Mouse (Mus musculus): ENCODE measurements at regions not wholly inside any gene's neighbourhood (a gene's known extent, or its start where the extent isn't known, plus 50 kb on each side); places are given as distances from the start of the nearest gene placed in this dataset.
A peak's percentile ranks its signal among the peaks of the same experiment; 100 is the strongest.
"Not testable (repeated sequence)": the region's sequence is repeated elsewhere in the genome, so short reads cannot be mapped to it uniquely, and the experiment has no call there.

DNA sequence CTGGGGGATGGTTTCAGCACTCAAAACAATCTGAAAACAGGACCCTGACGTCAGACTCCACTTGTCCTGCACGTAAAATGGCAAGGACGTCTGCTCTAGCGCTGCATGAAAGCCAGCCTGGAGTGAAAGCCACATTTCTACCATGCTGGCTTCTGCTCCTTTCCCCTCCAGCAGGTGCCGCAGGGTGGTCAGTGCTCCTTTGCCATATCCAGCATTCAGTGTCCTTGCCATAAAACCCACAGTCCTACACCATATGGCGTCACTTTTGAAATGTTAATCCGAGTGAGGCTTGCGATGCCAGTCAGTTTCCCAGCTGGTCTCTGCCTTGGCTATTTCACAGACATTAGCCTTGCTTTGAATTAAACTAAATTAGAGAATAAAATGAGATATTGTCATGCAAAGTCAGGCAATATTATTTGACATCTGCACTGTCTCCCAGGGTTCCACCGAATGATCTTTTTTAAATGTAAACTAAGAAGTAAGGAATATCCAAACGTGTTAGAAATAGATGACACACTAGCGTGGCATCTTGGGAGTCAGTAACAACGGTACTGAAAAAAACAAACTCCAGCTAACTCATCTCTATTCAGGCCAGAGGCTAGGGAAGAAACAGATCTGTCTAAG lies 125.7 kb downstream of the Tas2r134 start:
- 0 out of 2 replicates have a peak, but pooled peaks cover 2% of the 10 kb centered on the region for H3K9me3 ChIP-seq
- no peak overlapping the region for H3K4me3 ChIP-seq
- H3K4me1 ChIP-seq, result peaks cover 16% of the 10 kb centered on the region
- no peaks in the 10 kb centered on the region for H3K36me3 ChIP-seq
- H3K27ac ChIP-seq (replicated peaks), result peak overlapping the region; percentile 76
- ATAC-seq (ENCODE audit: low FRiP score, low read depth), result peak; percentile 92
- 22% methylated on average over 12 of the region's 12 CpGs for WGBS
- H3K9ac ChIP-seq (replicated peaks), result no peak overlapping the region
- no peaks in the 10 kb centered on the region for H3K27me3 ChIP-seq
- peak overlapping the region; percentile 6; the same call in 1 of the 2 replicates for H3K4me2 ChIP-seq (replicated peaks)

- H3K36me3 ChIP-seq, result no peaks in the 10 kb centered on the region
- peaks cover 16% of the 10 kb centered on the region for H3K4me1 ChIP-seq
- WGBS, result 36% methylated on average over 7 of the region's 7 CpGs
- peak overlapping the region; percentile 6; the same call in 1 of the 2 replicates for H3K4me2 ChIP-seq (replicated peaks)
- peak overlapping the region; percentile 76 for H3K27ac ChIP-seq (replicated peaks)
- 0 out of 2 replicates have a peak, but pooled peaks cover 2% of the 10 kb centered on the region for H3K9me3 ChIP-seq
- H3K9ac ChIP-seq (replicated peaks), result no peak overlapping the region
- peak; percentile 41 for ATAC-seq (ENCODE audit: low FRiP score, low read depth)
- no peaks in the 10 kb centered on the region for H3K27me3 ChIP-seq
- H3K4me3 ChIP-seq, result no peak overlapping the region
Observed at GRCm38 (mm10) chr2:51753565-51754031, 126.3 kb downstream of the Tas2r134 start.

DNA sequence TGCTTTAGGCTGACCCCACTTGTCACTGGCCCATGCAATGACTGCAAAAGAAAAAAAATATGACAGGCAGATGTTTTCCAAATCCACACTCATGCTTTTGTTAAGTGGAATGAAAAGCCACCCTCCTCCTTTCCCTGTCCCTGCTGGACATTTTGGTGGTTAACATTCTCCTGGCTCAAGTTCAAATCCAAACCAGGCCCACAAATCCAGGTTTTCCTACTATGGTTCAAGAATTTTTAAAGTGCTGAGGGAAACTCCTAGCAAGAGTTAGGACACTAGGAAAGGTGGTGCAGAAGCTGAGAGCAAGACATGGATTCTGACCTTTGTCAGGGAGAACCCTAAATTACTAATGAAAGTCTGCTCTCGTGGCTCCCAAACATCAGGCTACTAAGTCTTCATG lies 130.1 kb downstream of the Tas2r134 start:
- H3K9me3 ChIP-seq, result no peaks in the 10 kb centered on the region
- H3K27me3 ChIP-seq, result no peaks in the 10 kb centered on the region
- ATAC-seq (ENCODE audit: low FRiP score, low read depth), result no peak
- H3K27ac ChIP-seq (replicated peaks), result no peak overlapping the region
- peaks cover 15% of the 10 kb centered on the region for H3K4me1 ChIP-seq
- no peak overlapping the region for H3K4me3 ChIP-seq
- H3K9ac ChIP-seq (replicated peaks), result no peak overlapping the region
- WGBS, result 83% methylated on average over 1 of the region's 1 CpGs
- H3K36me3 ChIP-seq, result no peaks in the 10 kb centered on the region
- no peak overlapping the region for H3K4me2 ChIP-seq (replicated peaks)

GRCm38 (mm10) chr2:51758093-51758492 lies 130.8 kb downstream of the Tas2r134 start:
- H3K27ac ChIP-seq (replicated peaks), result no peak overlapping the region
- H3K4me1 ChIP-seq, result peaks cover 9% of the 10 kb centered on the region
- H3K9me3 ChIP-seq, result no peaks in the 10 kb centered on the region
- no peak overlapping the region for H3K4me3 ChIP-seq
- WGBS, result 91% methylated on average over 8 of the region's 8 CpGs
- no peak overlapping the region for H3K4me2 ChIP-seq (replicated peaks)
- ATAC-seq (ENCODE audit: low FRiP score, low read depth), result no peak
- no peaks in the 10 kb centered on the region for H3K27me3 ChIP-seq
- no peaks in the 10 kb centered on the region for H3K36me3 ChIP-seq
- no peak overlapping the region for H3K9ac ChIP-seq (replicated peaks)

- H3K4me1 ChIP-seq, result peaks cover 4% of the 10 kb centered on the region; the same call in 1 of the 2 replicates
- no peaks in the 10 kb centered on the region for H3K27me3 ChIP-seq
- H3K36me3 ChIP-seq, result no peaks in the 10 kb centered on the region
- no peak overlapping the region for H3K4me3 ChIP-seq
- 94% methylated on average over 4 of the region's 4 CpGs for WGBS
- ATAC-seq (ENCODE audit: low FRiP score, low read depth), result no peak
- H3K9ac ChIP-seq (replicated peaks), result no peak overlapping the region
- H3K27ac ChIP-seq (replicated peaks), result no peak overlapping the region
- H3K9me3 ChIP-seq, result no peaks in the 10 kb centered on the region
- H3K4me2 ChIP-seq (replicated peaks), result no peak overlapping the region
Observed at GRCm38 (mm10) chr2:51762866-51763265, 135.6 kb downstream of the Tas2r134 start.

- H3K4me2 ChIP-seq (replicated peaks), result no peak overlapping the region
- no peaks in the 10 kb centered on the region for H3K9me3 ChIP-seq
- H3K27me3 ChIP-seq, result no peaks in the 10 kb centered on the region
- no peak for ATAC-seq (ENCODE audit: low FRiP score, low read depth)
- no peaks in the 10 kb centered on the region for H3K36me3 ChIP-seq
- no peak overlapping the region for H3K4me3 ChIP-seq
- H3K4me1 ChIP-seq, result peaks cover 12% of the 10 kb centered on the region; the same call in 1 of the 2 replicates
- H3K27ac ChIP-seq (replicated peaks), result no peak overlapping the region
- H3K9ac ChIP-seq (replicated peaks), result no peak overlapping the region
- 67% methylated on average over 4 of the region's 4 CpGs for WGBS
Observed at GRCm38 (mm10) chr2:51767507-51768135, 140.3 kb downstream of the Tas2r134 start.

GRCm38 (mm10) chr2:51768298-51769271 lies 141.3 kb downstream of the Tas2r134 start:
- 72% methylated on average over 12 of the region's 12 CpGs for WGBS
- Histone ChIP-seq H3K27ac (replicated peaks) (no peak overlapping the region), H3K27me3 (no peaks in the 10 kb centered on the region), H3K9ac (replicated peaks) (no peak overlapping the region), H3K4me1 (peaks cover 12% of the 10 kb centered on the region; the same call in 1 of the 2 replicates), H3K4me2 (replicated peaks) (no peak overlapping the region), H3K9me3 (no peaks in the 10 kb centered on the region), H3K4me3 (no peak overlapping the region), H3K36me3 (no peaks in the 10 kb centered on the region)
- no peak for ATAC-seq (ENCODE audit: low FRiP score, low read depth)

- Histone ChIP-seq H3K4me3 (no peak overlapping the region), H3K27me3 (no peaks in the 10 kb centered on the region), H3K9ac (replicated peaks) (no peak overlapping the region), H3K27ac (replicated peaks) (no peak overlapping the region), H3K4me2 (replicated peaks) (no peak overlapping the region), H3K9me3 (no peaks in the 10 kb centered on the region), H3K36me3 (no peaks in the 10 kb centered on the region), H3K4me1 (peaks cover 4% of the 10 kb centered on the region; the same call in 1 of the 2 replicates)
- 96% methylated on average over 1 of the region's 1 CpGs for WGBS
- ATAC-seq (ENCODE audit: low FRiP score, low read depth), result no peak
Observed at GRCm38 (mm10) chr2:51785169-51785568, 149.8 kb downstream of the Rbm43 start.

DNA sequence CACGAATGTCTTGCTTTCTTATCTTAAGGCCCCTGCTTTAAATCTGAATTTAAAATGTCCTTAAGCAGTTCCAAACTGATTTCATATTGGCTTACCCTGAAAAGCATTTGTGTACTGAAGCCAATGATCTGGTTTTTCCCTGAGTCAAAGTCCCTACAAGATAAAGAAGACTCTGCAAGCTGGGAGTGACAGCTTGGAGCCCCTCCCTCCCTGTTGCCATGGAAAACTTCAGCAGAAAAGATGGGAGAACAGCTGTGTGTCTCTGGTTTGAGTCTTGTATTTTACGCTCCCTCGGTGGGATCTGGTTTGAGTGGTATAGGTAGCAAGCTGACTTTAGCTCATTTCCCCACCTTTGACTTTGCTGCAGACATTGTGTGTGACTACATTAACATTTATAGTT lies 146.1 kb downstream of the Rbm43 start:
- Histone ChIP-seq H3K9me3 (no peaks in the 10 kb centered on the region), H3K4me1 (peaks cover 4% of the 10 kb centered on the region; the same call in 1 of the 2 replicates), H3K4me2 (replicated peaks) (no peak overlapping the region), H3K9ac (replicated peaks) (no peak overlapping the region), H3K27me3 (no peaks in the 10 kb centered on the region), H3K4me3 (no peak overlapping the region), H3K36me3 (no peaks in the 10 kb centered on the region), H3K27ac (replicated peaks) (no peak overlapping the region)
- 61% methylated on average over 3 of the region's 3 CpGs for WGBS
- ATAC-seq (ENCODE audit: low FRiP score, low read depth), result no peak

- not testable (repeated sequence) for H3K36me3 ChIP-seq; H3K9me3 ChIP-seq; H3K4me2 ChIP-seq (replicated peaks); ATAC-seq (ENCODE audit: low FRiP score, low read depth); H3K4me3 ChIP-seq; H3K27ac ChIP-seq (replicated peaks); H3K4me1 ChIP-seq; H3K9ac ChIP-seq (replicated peaks); H3K27me3 ChIP-seq
- 93% methylated on average over 2 of the region's 2 CpGs for WGBS
Observed at GRCm38 (mm10) chr2:51793291-51793690, 141.7 kb downstream of the Rbm43 start.

DNA sequence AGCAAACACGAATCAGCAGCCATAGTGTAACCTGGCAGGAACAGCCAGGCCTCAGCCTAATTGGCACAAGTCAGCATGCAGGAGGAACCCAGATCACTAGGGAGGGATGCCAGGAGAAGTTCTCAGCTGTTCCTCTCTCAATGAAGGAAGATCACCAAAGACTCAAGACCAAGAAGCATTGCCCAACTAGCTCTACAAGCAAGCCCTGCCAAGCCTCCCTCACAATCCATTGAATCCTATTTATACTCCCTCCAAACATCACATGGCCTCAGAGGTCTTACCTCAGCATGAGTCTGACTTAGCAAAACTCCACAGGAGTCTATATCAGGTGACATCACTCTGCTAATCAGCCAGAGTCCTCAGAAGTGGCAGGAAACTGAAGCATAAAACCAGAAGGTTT lies 135.1 kb downstream of the Rbm43 start:
- no peaks in the 10 kb centered on the region for H3K27me3 ChIP-seq
- 87% methylated on average over 1 of the region's 1 CpGs for WGBS
- H3K4me2 ChIP-seq (replicated peaks), result no peak overlapping the region

DNA sequence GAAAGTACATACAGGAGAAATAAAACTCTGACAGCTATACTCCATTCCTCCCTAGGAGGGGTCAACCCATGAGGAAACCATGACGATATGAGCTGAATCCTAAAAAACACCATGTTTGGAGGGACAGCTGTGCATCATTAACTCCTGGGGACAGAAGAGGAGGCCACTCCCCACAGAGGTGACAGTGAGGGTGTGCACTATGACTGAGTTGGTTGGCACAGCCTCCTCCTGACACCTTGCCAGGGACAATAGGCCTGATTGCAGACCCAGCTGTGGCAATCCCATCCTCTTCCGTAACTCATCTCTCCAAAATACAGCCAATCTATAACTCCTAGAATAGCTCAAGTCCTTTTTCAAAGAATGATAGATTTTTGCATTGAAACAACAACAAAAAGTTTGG lies 112.0 kb downstream of the Rbm43 start:
- ATAC-seq (ENCODE audit: low FRiP score, low read depth), result no peak
- Histone ChIP-seq H3K36me3 (no peaks in the 10 kb centered on the region), H3K9me3 (no peaks in the 10 kb centered on the region), H3K27me3 (no peaks in the 10 kb centered on the region), H3K4me1 (no peaks in the 10 kb centered on the region), H3K4me2 (replicated peaks) (no peak overlapping the region), H3K27ac (replicated peaks) (no peak overlapping the region), H3K4me3 (no peak overlapping the region), H3K9ac (replicated peaks) (no peak overlapping the region)
- WGBS, result 90% methylated on average over 2 of the region's 2 CpGs

More for the DNA sequence above, 135.1 kb downstream of the Rbm43 start:
- Histone ChIP-seq H3K36me3 (no peaks in the 10 kb centered on the region), H3K9ac (replicated peaks) (no peak overlapping the region), H3K4me3 (no peak overlapping the region), H3K4me1 (no peaks in the 10 kb centered on the region), H3K27ac (replicated peaks) (no peak overlapping the region), H3K9me3 (no peaks in the 10 kb centered on the region)
- ATAC-seq (ENCODE audit: low FRiP score, low read depth), result no peak

Measured in midbrain, embryonic 12.5 days (tissue).